Mouse (Mus musculus): ENCODE results near the gene Klk15.
"Not testable (repeated sequence)": the region's sequence is repeated elsewhere in the genome, so short reads cannot be mapped to it uniquely, and the experiment has no call there.

The Klk15 gene

DNA sequence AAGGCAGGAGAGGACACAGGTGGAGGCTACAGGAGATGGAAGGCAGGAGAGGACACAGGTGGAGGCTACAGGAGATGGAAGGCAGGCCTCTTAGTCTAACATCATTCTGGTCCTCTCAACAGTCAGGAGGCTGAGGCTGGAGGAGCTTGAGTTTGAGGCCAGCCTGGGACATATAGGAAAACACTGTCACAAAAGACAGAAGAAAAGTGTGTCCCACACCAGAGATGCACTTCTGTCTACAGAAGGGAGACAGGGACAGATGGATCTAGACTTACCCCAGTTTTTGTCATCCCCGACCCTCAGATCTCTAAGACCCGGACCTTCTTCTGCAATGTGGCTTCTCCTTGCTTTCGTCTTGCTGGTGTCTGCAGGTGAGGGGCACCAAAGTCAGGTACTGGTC lies at the start of gene Klk15:
Gene Klk15 (plus strand): TSS at position 301 of the 400 bp plus-strand sequence.
- DNase-seq (ENCODE audit: low spot score): no peak

DNA sequence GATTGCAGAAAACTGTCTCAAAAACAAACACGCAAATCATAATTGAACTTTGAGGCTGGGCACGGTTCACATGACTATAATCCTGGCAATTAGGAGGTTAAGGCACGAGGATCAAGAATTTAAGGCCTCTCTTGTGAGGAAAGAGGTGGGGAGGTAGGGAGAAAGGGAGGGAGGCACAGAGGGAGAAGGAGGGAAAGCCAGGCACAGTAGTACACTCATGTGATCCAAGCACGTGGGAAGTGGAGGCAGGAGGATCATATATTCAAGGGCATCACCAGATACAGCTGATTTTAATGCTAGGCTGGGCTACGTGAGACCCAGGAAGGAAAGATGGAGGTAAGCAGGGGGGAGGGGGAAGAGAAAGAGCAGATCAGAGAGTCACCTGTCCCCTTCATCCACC lies 42.2 kb upstream of the Klk15 start:
- DNase-seq (ENCODE audit: low spot score): no peak

DNA sequence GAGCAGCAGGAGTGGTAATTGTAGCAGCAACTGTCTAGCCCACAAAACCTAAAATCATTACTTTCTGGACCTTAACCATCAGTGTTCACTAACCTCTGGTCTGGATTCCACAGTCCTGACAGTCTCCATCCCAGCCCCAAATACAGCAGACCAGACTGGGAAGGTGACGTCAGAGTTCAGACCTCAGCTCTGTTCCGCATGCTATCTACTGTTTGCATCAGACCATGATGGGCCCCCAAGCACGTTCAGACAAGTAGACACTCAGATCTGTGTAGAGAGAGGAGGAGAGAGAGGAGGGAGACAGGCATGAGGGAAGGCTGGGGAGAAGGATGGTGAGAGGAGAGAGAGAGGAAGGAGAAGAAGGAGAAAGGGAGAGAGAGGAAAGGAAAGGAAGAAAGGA lies 41.8 kb upstream of the Klk15 start:
- DNase-seq (ENCODE audit: low spot score): no peak

DNA sequence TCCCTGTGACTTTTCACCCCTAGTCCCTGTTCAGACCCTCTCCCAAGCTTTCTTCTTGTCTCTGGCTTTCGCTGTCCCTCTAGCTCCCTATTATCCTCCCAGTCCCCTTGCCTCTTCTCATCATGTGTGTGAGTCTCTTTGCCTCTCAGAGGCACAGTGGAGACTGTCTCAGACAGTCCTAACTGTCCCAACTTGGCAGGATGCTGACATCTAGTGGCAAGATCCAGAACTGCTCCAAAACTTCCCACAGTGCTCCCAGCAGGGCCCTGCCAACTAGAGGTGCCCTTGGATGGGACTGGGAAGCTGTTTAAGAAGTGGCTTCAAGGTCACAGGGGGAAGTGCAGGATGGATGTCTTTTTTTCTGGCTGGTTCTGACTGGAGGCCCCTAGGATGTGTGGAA lies 38.7 kb upstream of the Klk15 start:
- DNase-seq (ENCODE audit: low spot score): peak; percentile 65

DNA sequence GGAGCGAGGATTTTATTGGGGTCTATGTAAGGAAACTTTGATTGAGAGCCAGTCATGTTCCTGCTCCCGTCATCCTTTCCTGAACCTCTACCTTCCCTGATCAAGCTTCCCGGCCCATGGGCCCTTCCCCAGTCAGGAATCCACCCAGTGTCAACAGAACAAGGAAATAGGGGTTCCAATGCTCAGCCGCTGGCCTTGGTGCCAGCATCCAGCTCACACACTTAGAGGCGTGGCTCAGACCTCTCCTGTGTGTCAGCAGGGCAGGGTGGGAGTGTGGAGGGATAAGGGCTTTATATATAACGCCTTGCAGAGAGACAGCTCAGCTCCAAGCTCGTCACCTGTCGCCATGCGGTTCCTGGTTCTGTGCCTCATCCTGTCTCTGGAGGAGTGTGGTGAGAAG lies 18.7 kb upstream of the Klk15 start:
- no peak for DNase-seq (ENCODE audit: low spot score)

DNA sequence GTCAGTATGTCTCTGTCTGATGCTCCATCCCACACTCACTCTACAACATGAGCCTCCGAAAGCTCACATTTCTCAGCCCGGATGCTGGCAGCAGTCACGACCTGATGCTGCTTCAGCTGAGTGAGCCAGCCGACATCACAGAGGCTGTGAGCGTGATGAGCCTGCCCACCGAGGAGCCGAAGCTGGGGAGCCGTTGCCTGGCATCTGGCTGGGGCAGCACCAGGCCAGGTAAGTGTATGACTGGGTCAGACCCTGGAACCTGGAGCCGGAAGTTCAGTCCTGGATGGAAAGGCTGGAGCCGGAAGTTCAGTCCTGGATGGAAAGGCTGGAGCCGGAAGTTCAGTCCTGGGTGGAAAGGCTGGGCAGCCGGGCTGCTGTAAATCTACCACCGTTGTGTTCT lies 15.1 kb upstream of the Klk15 start:
- DNase-seq (ENCODE audit: low spot score): no peak

DNA sequence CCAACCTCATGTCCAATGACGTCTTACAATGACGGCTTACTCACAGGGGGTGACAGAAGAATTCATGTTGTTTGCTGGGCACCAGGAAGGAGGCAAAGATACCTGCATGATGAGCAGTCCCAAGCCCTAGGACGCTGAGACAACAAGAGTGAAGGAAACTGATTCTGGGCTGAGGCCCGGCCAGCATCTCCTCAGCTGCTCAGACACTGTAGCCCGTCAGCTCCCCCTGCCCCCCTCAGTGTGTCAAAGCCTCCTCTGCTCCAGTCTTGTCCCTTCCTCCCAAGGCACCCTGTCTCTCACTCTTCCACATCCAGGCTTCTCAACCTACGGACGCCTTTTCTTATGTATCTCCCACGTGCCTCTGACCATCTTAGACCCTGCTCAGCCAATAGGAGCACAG lies 14.7 kb upstream of the Klk15 start:
- no peak for DNase-seq (ENCODE audit: low spot score)

DNA sequence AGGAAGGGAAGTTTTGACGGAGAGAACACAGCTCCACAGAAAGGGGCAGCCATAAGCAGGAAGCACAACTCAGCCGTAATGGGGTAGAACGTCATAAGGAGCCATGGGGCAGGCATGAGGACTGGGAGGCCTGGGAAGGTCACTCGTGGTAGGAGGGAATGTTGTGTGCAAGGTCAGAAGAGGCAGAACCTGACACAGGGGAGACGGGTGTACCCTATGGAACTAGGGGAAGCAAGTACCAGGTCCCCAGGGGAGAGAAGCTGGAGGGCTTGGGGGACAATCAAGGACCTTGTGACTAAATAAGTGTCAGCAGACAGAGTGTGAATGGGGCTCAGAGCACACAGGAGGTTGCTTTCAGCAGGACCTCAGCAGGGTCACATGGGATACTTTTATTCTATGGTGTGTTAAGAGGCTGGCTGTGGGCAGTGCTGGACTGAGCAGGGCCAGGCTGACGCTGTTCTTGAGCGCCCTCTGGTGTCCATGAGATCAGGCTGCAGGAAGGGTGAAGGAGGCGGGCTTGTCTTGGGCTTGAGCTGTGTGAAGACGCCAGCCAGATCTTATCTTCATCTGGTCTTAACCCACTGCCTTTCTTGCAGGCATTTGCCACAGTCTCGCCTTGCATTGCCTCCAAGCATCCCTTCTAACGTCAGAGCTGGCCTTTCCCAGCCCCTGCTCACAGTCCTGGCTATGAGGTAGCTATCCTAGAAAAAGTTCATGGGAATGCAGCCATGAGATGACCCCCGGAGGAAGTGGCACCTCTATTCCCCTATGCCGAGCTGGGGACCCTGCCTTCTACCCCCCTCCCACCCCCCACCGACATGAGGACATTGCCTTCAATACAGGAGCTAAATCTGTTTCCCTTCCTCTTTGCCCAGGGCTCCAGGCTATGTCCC lies 13.7 kb upstream of the Klk15 start:
- DNase-seq (ENCODE audit: low spot score): no peak

DNA sequence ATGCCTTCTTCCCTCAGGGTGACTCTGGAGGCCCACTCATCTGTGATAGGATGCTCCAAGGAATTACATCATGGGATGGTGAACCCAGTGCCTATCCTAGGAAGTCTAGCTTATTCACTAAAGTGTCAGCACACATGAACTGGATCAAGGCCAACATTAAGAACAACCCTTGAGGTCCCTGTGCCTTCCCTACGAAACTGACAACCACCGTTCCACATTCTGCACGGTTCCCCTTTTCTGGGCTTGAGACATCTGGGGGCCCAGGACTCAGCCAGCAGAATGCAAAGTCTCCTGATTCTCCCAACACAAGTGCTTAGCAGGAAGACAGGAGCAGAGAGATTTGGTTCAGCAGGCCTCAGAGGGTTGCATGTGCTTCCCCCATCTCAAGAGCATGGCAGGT lies 13.0 kb upstream of the Klk15 start:
- no peak for DNase-seq (ENCODE audit: low spot score)

DNA sequence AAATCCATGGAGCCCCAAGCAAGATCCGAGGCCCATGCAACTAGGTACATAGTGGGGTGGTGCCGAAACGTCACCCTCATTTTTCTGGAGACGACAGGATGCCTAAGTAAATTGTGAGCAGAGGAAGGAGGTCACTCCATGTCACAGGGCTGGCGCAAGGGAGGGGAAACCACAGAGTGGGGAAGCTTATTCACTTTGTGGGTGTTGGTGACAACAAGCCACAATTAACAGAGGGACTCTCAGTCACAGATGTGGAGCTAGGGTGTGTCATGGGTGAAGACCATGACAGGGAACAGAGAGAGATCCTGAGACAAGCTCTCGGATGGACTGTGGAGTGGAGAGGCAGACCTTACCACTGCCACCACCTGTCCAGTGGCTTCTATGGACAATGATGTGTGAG lies 12.5 kb upstream of the Klk15 start:
- no peak for DNase-seq (ENCODE audit: low spot score)

DNA sequence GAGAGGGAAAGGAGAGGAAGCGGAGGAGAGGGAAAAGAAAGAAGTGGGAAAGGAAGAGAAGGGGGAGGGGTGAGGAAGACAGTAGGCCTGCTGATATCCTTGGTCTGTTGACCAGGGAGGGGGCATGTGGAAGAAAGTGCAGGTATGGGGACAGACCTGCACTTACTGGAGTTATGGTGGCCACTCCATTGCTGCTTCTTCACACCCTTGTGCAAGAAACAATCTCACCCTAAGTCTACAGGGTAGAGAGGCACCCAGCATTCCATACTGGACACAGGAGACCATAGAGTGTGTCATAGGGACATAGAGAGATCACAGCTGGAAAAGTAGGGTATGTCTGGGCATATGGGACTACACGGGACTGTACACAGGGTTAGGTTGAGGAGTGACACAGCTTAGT lies 11.6 kb upstream of the Klk15 start:
- no peak for DNase-seq (ENCODE audit: low spot score)

DNA sequence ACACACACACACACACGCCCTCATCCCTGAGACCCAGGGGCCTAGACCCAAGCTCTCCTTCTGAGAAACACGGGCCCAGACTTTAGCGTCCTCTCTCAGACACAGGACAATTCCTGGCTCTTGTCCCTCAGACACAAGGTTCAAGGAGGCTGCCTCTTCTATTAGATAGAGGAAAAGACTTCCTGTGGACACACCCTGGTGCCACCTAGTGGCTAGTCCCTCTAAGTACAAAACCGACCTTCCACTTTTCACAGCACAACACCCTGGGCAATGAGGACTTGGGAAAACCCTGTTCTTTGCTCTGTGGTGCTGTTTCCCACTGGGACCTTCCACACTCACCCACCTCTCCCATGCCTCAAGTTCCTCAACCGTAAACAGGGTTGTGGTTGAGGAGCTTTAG lies 7.6 kb upstream of the Klk15 start:
- no peak for DNase-seq (ENCODE audit: low spot score)

DNA sequence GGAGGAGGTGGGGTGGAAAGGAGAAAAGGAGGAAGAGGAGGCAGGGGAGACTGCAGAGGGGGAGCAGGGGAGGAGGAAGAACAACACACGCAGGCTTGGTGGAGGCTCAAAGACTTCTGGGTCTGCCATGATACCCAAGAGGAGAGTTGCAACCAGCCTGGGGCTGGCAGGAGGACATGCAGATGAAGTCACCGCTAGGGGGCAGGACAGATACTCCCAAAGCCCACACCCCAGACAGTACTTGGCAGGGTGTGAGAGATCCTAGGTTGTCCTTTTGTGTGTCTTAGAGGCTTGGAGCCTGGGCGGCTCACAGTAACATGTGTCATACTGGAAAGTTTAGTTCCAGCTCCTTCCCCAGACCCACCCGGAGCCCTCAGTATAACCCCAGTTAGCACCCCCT lies 5.0 kb upstream of the Klk15 start:
- DNase-seq (ENCODE audit: low spot score): no peak

DNA sequence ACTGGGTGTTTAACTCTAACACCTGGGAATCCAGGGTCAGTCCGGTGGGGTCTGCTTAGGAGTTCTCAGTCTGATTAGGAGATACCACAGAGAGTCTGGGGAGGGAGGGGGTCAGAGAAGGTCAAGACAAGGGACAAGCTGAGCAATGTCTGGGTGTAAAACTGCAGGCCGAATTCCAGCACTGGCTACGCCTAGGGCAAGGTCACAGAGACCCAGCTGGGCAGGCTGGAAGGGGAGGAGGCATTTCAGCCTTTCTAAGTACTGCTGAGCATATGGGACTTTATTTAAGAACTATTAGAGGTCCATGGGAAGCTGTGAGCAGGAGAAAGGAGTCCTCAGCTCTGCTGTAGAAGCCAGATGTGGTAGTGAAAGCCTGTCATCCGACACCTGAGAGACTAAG lies 1.2 kb upstream of the Klk15 start:
- DNase-seq (ENCODE audit: low spot score): no peak

DNA sequence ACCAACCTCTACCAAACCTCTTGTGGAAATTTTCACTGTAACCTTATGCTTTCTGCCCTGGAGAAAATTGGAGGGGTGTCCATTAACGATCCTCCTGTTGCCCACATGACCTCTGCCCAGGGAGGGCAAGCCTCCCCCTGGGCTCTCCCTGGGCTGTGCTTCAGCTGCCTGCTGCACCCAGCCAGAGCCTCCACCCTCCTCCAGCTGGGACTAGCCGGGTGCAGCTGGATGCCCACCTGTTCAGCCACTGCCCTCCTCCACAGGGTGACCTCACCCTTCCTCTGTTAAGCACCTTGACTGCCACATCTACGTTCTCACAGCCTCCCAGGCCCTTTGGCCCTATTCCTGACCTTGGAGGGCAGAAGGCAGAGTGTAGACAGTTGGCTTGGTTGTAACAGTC lies 1.2 kb downstream of the Klk15 start:
- DNase-seq (ENCODE audit: low spot score): no peak

DNA sequence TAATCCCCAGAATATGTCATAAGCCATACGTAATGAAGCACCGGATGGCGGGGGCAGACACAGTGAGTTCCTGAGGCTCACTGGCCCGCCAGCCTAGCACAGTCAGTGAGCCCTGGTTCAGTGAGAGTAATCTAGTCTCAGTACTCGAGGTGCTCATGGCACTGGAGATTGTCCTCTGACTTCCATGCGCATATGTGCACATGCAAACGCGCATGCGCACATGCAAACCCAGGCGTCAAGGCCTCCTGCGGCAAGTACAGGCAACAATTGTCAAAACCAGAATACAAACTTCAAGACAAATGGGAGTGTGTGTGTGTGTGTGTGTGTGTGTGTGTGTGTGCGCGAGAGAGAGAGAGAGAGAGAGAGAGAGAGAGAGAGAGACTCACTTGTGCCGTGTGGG lies 3.0 kb downstream of the Klk15 start:
- DNase-seq (ENCODE audit: low spot score): no peak

DNA sequence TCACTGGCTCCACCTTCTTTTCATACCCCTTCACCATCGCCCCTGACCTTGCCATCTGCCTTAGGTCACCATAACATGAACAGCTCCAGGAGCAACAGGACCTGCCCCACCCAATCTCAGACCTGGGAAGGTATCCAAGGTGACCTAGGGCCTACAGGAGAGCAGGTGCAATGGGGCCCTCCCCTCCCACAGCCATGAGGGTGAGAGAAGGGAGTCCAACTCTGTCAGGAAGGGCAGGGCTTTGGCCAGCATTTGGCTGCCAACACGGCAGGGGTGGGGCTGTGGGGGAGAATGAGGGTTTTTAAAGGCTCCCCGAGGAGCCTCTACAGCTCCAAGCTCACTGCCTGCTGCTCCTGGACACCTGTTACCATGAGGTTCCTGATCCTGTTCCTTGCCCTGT lies 8.8 kb downstream of the Klk15 start:
- not testable (repeated sequence) for DNase-seq (ENCODE audit: low spot score)

DNA sequence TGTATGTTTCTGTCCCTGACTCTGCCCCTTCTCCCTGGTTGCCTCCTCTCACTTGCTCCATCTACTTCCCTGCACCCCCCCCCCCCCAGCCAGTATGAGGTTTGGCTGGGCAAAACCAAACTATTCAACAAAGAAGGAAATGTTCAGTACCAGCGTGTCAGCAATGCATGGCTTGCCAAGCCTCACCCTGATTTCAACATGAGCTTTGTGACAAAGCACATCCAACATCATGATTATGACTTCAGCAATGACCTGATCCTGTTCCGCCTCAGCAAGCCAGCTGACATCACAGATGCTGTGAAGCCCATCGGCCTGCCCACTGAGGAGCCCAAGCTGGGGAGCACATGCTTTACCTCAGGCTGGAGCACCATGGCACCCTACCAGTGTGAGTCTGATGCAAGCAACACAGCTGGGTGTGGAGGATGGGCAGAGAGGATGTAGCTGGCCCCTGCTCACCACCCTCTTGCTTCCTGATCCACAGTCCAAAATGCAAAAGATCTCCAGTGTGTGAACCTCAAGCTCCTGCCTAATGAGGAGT lies 11.3 kb downstream of the Klk15 start:
- peak; percentile 7 for DNase-seq (ENCODE audit: low spot score)

DNA sequence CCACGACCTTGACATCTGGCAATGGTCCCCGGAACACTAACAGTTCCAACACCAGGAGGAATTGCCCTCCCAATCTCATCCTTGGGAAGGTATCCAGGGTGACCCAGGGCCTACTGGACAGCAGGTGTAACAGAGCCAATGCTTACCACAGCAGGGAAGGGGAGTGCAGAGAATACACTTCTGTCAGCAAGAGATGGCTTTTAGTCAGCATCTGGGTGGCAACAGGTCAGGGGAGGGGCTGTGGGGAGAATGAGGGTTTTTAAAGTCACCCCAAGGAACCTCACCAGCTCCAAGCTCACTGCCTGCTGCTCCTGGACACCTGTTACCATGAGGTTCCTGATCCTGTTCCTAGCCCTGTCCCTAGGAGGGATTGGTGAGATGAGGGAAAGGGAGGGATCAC lies 16.8 kb downstream of the Klk15 start, which contains the start of gene Klk1b8:
Gene Klk1b8 (plus strand): TSS at position 301 of the 400 bp plus-strand sequence.
- no peak for DNase-seq (ENCODE audit: low spot score)

DNA sequence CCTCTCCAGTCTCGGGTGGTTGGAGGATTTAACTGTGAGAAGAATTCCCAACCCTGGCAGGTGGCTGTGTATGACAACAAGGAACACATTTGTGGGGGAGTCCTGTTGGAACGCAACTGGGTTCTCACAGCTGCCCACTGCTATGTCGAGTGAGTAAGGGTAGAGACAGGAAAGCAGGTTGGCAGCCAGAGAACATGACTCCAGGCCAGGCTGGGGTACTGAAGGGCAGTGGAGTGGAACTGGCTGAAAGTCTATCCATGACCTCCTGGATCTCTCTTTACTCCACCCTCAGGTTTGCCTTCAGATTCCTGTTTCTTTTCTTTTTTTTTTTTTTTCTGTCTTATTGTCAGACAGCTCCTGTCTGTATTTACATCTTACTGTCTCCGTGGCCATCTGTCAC lies 19.2 kb downstream of the Klk15 start:
- no peak for DNase-seq (ENCODE audit: low spot score)

DNA sequence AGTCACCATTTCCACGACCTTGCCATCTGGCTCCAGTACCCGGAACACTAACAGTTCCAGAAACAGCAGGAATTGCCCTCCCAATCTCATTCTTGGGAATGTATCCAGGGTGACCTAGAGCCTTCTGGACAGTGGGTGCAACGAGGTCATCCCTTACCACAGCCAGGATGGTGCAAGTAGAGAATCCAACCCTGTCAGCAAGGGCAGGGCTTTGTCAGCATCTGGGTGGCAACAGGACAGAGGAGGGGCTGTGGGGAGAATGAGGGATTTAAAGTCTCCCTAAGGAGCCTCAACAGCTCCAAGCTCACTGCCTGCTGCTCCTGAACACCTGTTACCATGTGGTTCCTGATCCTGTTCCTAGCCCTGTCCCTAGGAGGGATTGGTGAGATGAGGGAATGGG lies 32.9 kb downstream of the Klk15 start, which contains the start of gene Klk1b1:
Gene Klk1b1 (plus strand): TSS at position 301 of the 400 bp plus-strand sequence.
- DNase-seq (ENCODE audit: low spot score): no peak

DNA sequence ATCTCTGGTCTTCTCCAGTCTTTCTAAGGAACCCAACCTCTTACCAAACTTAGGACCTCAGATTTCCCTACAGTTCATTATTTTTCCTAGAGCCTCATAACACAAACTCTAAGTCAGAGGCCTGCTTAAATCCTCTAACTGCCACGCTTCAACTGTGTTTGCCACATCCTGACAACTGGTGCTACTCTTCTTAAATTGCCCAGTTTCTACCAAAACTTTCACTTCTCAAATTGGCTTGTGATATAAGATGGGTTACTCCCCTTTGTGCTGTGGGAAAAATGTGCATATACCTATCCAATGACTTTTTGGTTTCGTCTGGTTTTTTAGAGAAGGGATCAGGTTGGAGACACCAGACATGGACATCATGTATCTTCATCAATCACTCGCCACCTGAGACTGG lies 33.5 kb downstream of the Klk15 start:
- DNase-seq (ENCODE audit: low spot score): no peak

DNA sequence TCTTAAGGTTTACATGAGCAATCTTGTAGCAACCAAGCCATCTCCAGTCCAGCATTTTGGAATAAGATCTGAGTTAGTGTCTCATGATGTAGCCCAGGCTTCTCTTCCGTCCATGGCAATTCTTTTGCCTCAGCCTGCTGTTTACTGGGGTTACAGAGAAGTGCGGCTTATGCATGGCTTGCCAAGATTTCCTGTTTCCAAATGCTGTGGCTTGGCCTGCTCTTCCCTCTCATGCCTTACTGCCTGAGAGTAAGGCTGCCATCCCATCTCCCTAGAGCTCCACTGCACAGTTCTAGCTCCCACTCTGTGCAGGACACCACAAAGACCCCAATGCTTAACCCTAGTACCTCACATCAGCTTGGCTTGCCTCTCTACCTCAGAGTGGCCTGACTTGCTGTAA lies 34.1 kb downstream of the Klk15 start:
- DNase-seq (ENCODE audit: low spot score): no peak

DNA sequence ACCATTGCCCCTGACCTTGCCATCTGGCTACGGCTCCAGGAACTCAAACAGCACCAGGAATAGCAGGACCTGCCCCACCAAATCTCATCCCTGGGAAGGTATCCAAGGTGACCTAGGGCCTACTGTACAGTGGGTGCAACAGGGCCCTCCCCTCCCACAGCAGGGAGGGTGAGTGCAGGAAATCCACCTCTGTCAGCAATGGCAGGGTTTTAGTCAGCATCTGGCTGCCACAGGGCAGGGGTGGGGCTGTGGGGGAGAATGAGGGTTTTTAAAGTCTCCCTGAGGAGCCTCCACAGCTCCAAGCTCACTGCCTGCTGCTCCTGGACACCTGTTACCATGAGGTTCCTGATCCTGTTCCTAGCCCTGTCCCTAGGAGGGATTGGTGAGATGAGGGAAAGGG lies 42.2 kb downstream of the Klk15 start, which contains the start of gene Klk1b9:
Gene Klk1b9 (plus strand): TSS at position 301 of the 400 bp plus-strand sequence.
- DNase-seq (ENCODE audit: low spot score): not testable (repeated sequence)
